In the genomic region with DNA sequence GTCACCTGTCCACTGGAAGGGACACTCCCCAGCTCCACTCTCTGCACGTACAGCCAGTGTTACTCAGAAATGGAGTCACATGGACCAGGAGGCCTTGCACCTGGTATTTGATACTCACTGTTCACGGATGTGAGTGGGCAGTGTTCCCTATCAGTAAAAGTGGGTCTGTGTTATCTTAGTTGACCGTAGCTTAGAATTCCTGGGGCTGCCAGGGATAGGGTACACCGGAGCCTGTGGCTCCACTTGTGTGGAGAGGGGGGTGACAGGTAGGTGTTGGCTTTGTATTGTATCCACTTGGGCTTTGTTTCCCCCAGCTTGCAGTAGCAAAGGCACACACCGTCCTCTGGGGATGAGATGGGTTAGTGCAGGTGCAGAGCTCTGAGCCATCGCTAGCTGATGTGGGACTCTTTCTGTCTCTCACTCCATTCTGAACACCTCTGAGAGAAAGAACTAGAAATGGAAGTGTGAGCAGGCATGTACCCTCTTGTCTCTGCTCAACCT, we compare ENCODE assay signal across 16 mouse cellular contexts.
"Had no signal": no experiment of that assay in that cellular context is flagged by ENCODE, and none has a peak within 500 bp of the region (broad histone marks: within the 10 kb centered on the region; RNA-seq: fewer than 3 reads in every experiment).

No protein-coding gene starts in this region.

- H3K36me3 ChIP-seq: lung, embryonic 15.5 days had no signal

- H3K27me3 ChIP-seq: limb, embryonic 13.5 days; liver, embryonic 12.5 days; liver, embryonic 15.5 days; lung, embryonic 15.5 days had no signal

- H3K27ac ChIP-seq: kidney, postnatal 0 days; limb, embryonic 13.5 days; liver, embryonic 12.5 days; liver, embryonic 15.5 days; lung, embryonic 15.5 days had no signal

- ATAC-seq: liver, embryonic 12.5 days had no signal

- H3K9me3 ChIP-seq: limb, embryonic 10.5 days; limb, embryonic 13.5 days; liver, embryonic 12.5 days; liver, embryonic 15.5 days; lung, embryonic 15.5 days had no signal

- H3K4me2 ChIP-seq: limb, embryonic 13.5 days; liver, embryonic 12.5 days; liver, embryonic 15.5 days; lung, embryonic 15.5 days; midbrain, embryonic 11.5 days had no signal

- H3K4me3 ChIP-seq: limb, embryonic 10.5 days; limb, embryonic 13.5 days; liver, embryonic 12.5 days; liver, embryonic 15.5 days; lung, embryonic 15.5 days had no signal

- DNase-seq: kidney, adult 2 months; kidney, postnatal 25 days; liver; lung, adult 18-20 months; lung, postnatal 4 days; midbrain, embryonic 14.5 days; thymus, adult 2 months; thymus, postnatal 14 days; thymus, postnatal 4 days had no signal

- H3K9ac ChIP-seq: liver, embryonic 12.5 days; liver, embryonic 15.5 days; lung, embryonic 15.5 days had no signal
